Mouse (Mus musculus) embryonic facial prominence, embryonic 15.5 days (tissue): Measurements from ENCODE around the gene Tmem132b. TPM values are rescaled to one million over a fixed set of nuclear protein-coding genes. Genes with fewer than 3 reads are reported as not detected.

ENCODE experiments used
- ATAC-seq: fragments of 200-750 bp; cut with Nextera tagmentation; 2 replicates; pipeline ENCODE4 v1.8.0; 2017; ENCODE audit warnings: low read depth, moderate TSS enrichment; ENCODE audit not compliant: insufficient number of reproducible peaks, low FRiP score, low TSS enrichment
- H3K27ac ChIP-seq: fragments of 300-500 bp; sonication (generic); replicated peaks from 2 replicates; pipeline ENCODE4 v1.5.1; 2015; ENCODE audit warnings: mild to moderate bottlenecking, inconsistent platforms
- H3K27me3 ChIP-seq: fragments of 300-500 bp; sonication (generic); 2 replicates; pipeline ENCODE4 v1.6.1; 2015; ENCODE audit warnings: inconsistent platforms
- H3K36me3 ChIP-seq: fragments of 300-500 bp; sonication (generic); 2 replicates; pipeline ENCODE4 v1.6.1; 2015; ENCODE audit warnings: mild to moderate bottlenecking, inconsistent platforms
- H3K4me1 ChIP-seq: fragments of 300-500 bp; sonication (generic); 2 replicates; pipeline ENCODE4 v1.6.1; 2015; ENCODE audit warnings: inconsistent platforms
- H3K4me2 ChIP-seq: fragments of 300-500 bp; sonication (generic); replicated peaks from 2 replicates; pipeline ENCODE4 v1.6.1; 2015; ENCODE audit warnings: mild to moderate bottlenecking, inconsistent platforms
- H3K4me3 ChIP-seq: fragments of 300-500 bp; sonication (generic); replicated peaks from 2 replicates; pipeline ENCODE4 v1.5.1; 2015; ENCODE audit warnings: mild to moderate bottlenecking, inconsistent platforms
- H3K9ac ChIP-seq: fragments of 300-500 bp; sonication (generic); 2 replicates; pipeline ENCODE4 v1.6.1; 2015; ENCODE audit warnings: inconsistent platforms
- H3K9me3 ChIP-seq: fragments of 300-500 bp; sonication (generic); replicated peaks from 2 replicates; pipeline ENCODE4 v1.6.1; 2016; ENCODE audit warnings: inconsistent platforms
- WGBS: fragments of 180-500 bp; shearing (Covaris S2); methylation state at CpG from one replicate; pipeline ENCODE4 v1.1.7; 2015; 5-methylcytosine and 5-hydroxymethylcytosine counted together
- polyA plus RNA-seq: library from polyadenylated mRNA; unstranded; fragments of >200 nt; fragmentation: Nextera tagmentation; extraction: Ambion mirVana; gene quantifications from 2 replicates; pipeline ENCODE4 v1.2.1, GENCODE M21; 2015

The Tmem132b gene
- polyA plus RNA-seq, 1 experiment from 2014 or later: 0.15 TPM

- Histone ChIP-seq H3K36me3 (peaks cover 43% of the 10 kb centered on the region), H3K4me1 (0 out of 2 replicates have a peak, but pooled peaks cover 4% of the 10 kb centered on the region), H3K9me3 (no peaks in the 10 kb centered on the region), H3K27ac (no peak overlapping the region), H3K4me3 (no peak overlapping the region), H3K9ac (no peak overlapping the region), H3K27me3 (no peaks in the 10 kb centered on the region), H3K4me2 (no peak overlapping the region)
- WGBS: 64% methylated on average over 5 of the region's 5 CpGs
- no peak for ATAC-seq
Observed at GRCm38 (mm10) chr5:125493093-125493423, 38.5 kb upstream of the Tmem132b start.

- Histone ChIP-seq H3K9ac (no peak overlapping the region), H3K9me3 (no peaks in the 10 kb centered on the region), H3K27ac (no peak overlapping the region), H3K4me1 (0 out of 2 replicates have a peak, but pooled peaks cover 4% of the 10 kb centered on the region), H3K36me3 (peaks cover 38% of the 10 kb centered on the region), H3K4me3 (no peak overlapping the region), H3K4me2 (no peak overlapping the region), H3K27me3 (no peaks in the 10 kb centered on the region)
- WGBS: 88% methylated on average over 10 of the region's 10 CpGs
- no peak for ATAC-seq
Observed at GRCm38 (mm10) chr5:125495655-125496054, 35.9 kb upstream of the Tmem132b start.

GRCm38 (mm10) chr5:125497821-125498600 is 33.6 kb upstream of the Tmem132b start:
- H3K27me3 ChIP-seq: no peaks in the 10 kb centered on the region
- no peak overlapping the region for H3K4me3 ChIP-seq
- H3K4me2 ChIP-seq: no peak overlapping the region
- no peaks in the 10 kb centered on the region for H3K9me3 ChIP-seq
- no peak overlapping the region for H3K9ac ChIP-seq
- no peak for ATAC-seq
- H3K4me1 ChIP-seq: 0 out of 2 replicates have a peak, but pooled peaks cover 6% of the 10 kb centered on the region
- H3K36me3 ChIP-seq: peaks cover 28% of the 10 kb centered on the region
- no peak overlapping the region for H3K27ac ChIP-seq
- 67% methylated on average over 12 of the region's 12 CpGs for whole genome bisulfite sequencing

GRCm38 (mm10) chr5:125501505-125501904 is 30.1 kb upstream of the Tmem132b start:
- Histone ChIP-seq H3K4me3 (no peak overlapping the region), H3K9me3 (no peaks in the 10 kb centered on the region), H3K27ac (no peak overlapping the region), H3K4me1 (0 out of 2 replicates have a peak, but pooled peaks cover 3% of the 10 kb centered on the region), H3K27me3 (no peaks in the 10 kb centered on the region), H3K9ac (no peak overlapping the region), H3K36me3 (peaks cover 37% of the 10 kb centered on the region), H3K4me2 (no peak overlapping the region)
- WGBS: 87% methylated on average over 6 of the region's 6 CpGs
- no peak for ATAC-seq

GRCm38 (mm10) chr5:125502186-125502585 is 29.4 kb upstream of the Tmem132b start:
- H3K9ac ChIP-seq: no peak overlapping the region
- 38% methylated on average over 3 of the region's 3 CpGs for WGBS
- H3K4me1 ChIP-seq: 0 out of 2 replicates have a peak, but pooled peaks cover 3% of the 10 kb centered on the region
- no peak overlapping the region for H3K4me2 ChIP-seq
- no peaks in the 10 kb centered on the region for H3K27me3 ChIP-seq
- no peaks in the 10 kb centered on the region for H3K9me3 ChIP-seq
- H3K36me3 ChIP-seq: peaks cover 41% of the 10 kb centered on the region
- H3K27ac ChIP-seq: no peak overlapping the region
- ATAC-seq: no peak
- H3K4me3 ChIP-seq: no peak overlapping the region

GRCm38 (mm10) chr5:125503628-125504027 is 27.9 kb upstream of the Tmem132b start:
- H3K36me3 ChIP-seq: peaks cover 46% of the 10 kb centered on the region
- ATAC-seq: no peak
- no peaks in the 10 kb centered on the region for H3K9me3 ChIP-seq
- H3K27me3 ChIP-seq: no peaks in the 10 kb centered on the region
- H3K4me1 ChIP-seq: 0 out of 2 replicates have a peak, but pooled peaks cover 3% of the 10 kb centered on the region
- no peak overlapping the region for H3K4me2 ChIP-seq
- no peak overlapping the region for H3K4me3 ChIP-seq
- 87% methylated on average over 6 of the region's 6 CpGs for WGBS
- no peak overlapping the region for H3K27ac ChIP-seq
- no peak overlapping the region for H3K9ac ChIP-seq

GRCm38 (mm10) chr5:125504692-125505091 is 26.9 kb upstream of the Tmem132b start:
- peaks cover 56% of the 10 kb centered on the region for H3K36me3 ChIP-seq
- H3K4me3 ChIP-seq: no peak overlapping the region
- H3K9ac ChIP-seq: no peak overlapping the region
- ATAC-seq: no peak
- H3K4me1 ChIP-seq: 0 out of 2 replicates have a peak, but pooled peaks cover 3% of the 10 kb centered on the region
- H3K27ac ChIP-seq: no peak overlapping the region; the same call in 1 of the 2 replicates
- WGBS: 65% methylated on average over 11 of the region's 11 CpGs
- H3K4me2 ChIP-seq: no peak overlapping the region
- no peaks in the 10 kb centered on the region for H3K9me3 ChIP-seq
- no peaks in the 10 kb centered on the region for H3K27me3 ChIP-seq

GRCm38 (mm10) chr5:125505968-125506367 is 25.6 kb upstream of the Tmem132b start:
- Histone ChIP-seq H3K9ac (no peak overlapping the region), H3K4me1 (0 out of 2 replicates have a peak, but pooled peaks cover 3% of the 10 kb centered on the region), H3K9me3 (no peaks in the 10 kb centered on the region), H3K27ac (no peak overlapping the region), H3K27me3 (no peaks in the 10 kb centered on the region), H3K4me3 (no peak overlapping the region), H3K36me3 (peaks cover 60% of the 10 kb centered on the region), H3K4me2 (no peak overlapping the region)
- no peak for ATAC-seq
- WGBS: 91% methylated on average over 15 of the region's 15 CpGs

GRCm38 (mm10) chr5:125507582-125507981 is 24.0 kb upstream of the Tmem132b start:
- H3K4me3 ChIP-seq: no peak overlapping the region
- no peaks in the 10 kb centered on the region for H3K4me1 ChIP-seq
- H3K9ac ChIP-seq: no peak overlapping the region
- 94% methylated on average over 9 of the region's 9 CpGs for whole genome bisulfite sequencing
- no peaks in the 10 kb centered on the region for H3K9me3 ChIP-seq
- H3K4me2 ChIP-seq: no peak overlapping the region
- H3K36me3 ChIP-seq: peaks cover 70% of the 10 kb centered on the region
- H3K27me3 ChIP-seq: no peaks in the 10 kb centered on the region
- H3K27ac ChIP-seq: no peak overlapping the region
- ATAC-seq: no peak

- 89% methylated on average over 10 of the region's 10 CpGs for WGBS
- Histone ChIP-seq H3K4me3 (no peak overlapping the region), H3K36me3 (peaks cover 75% of the 10 kb centered on the region), H3K9ac (no peak overlapping the region), H3K9me3 (no peaks in the 10 kb centered on the region), H3K4me2 (no peak overlapping the region), H3K4me1 (no peaks in the 10 kb centered on the region), H3K27me3 (no peaks in the 10 kb centered on the region), H3K27ac (no peak overlapping the region)
- no peak for ATAC-seq
Observed at GRCm38 (mm10) chr5:125508006-125508405, 23.6 kb upstream of the Tmem132b start.

GRCm38 (mm10) chr5:125509541-125509940 is 22.0 kb upstream of the Tmem132b start:
- Histone ChIP-seq H3K27me3 (no peaks in the 10 kb centered on the region), H3K4me1 (no peaks in the 10 kb centered on the region), H3K9ac (no peak overlapping the region), H3K9me3 (no peaks in the 10 kb centered on the region), H3K27ac (no peak overlapping the region), H3K36me3 (peaks cover 78% of the 10 kb centered on the region), H3K4me3 (no peak overlapping the region), H3K4me2 (no peak overlapping the region)
- WGBS: 57% methylated on average over 5 of the region's 5 CpGs
- no peak for ATAC-seq

- no peak for ATAC-seq
Observed at GRCm38 (mm10) chr5:125515006-125515405, 16.6 kb upstream of the Tmem132b start.

More at GRCm38 (mm10) chr5:125515006-125515405, 16.6 kb upstream of the Tmem132b start:
- no peak overlapping the region for H3K4me3 ChIP-seq
- no peak overlapping the region for H3K27ac ChIP-seq
- no peaks in the 10 kb centered on the region for H3K9me3 ChIP-seq
- WGBS: 86% methylated on average over 12 of the region's 12 CpGs
- H3K4me1 ChIP-seq: no peaks in the 10 kb centered on the region
- H3K9ac ChIP-seq: no peak overlapping the region
- peaks cover 72% of the 10 kb centered on the region for H3K36me3 ChIP-seq
- no peak overlapping the region for H3K4me2 ChIP-seq
- H3K27me3 ChIP-seq: no peaks in the 10 kb centered on the region
